Mouse (Mus musculus) CD4-positive, CD25-positive, alpha-beta regulatory T cell, adult 4 months (primary cell): ENCODE results near the gene Arrdc2. TPM values are rescaled to one million over a fixed set of nuclear protein-coding genes. Genes with fewer than 3 reads are reported as not detected.

Experiments used
- ATAC-seq: one replicate; pipeline ENCODE4 v1.8.0; 2017
- polyA plus RNA-seq, 2 experiments: library from polyadenylated mRNA; unstranded; fragments of 100-300 nt; shearing (Covaris generic); gene quantifications; one replicate each; pipeline ENCODE4 v1.2.1; 2017

The Arrdc2 gene
- polyA plus RNA-seq, result 1 to 10 TPM; 3.4 to 3.7 TPM

- peak; percentile 90 for ATAC-seq
Measured at GRCm38 (mm10) chr8:70839408-70840351, at the start of gene Arrdc2. TSS of gene Arrdc2 (minus strand) at chr8:70839720.

GRCm38 (mm10) chr8:70887669-70888068, 48.1 kb upstream of the Arrdc2 start:
- ATAC-seq, result no peak

GRCm38 (mm10) chr8:70885612-70886011, 46.1 kb upstream of the Arrdc2 start:
- ATAC-seq, result peak; percentile 39

GRCm38 (mm10) chr8:70884683-70885082, 45.2 kb upstream of the Arrdc2 start:
- no peak for ATAC-seq

GRCm38 (mm10) chr8:70884186-70884585, 44.7 kb upstream of the Arrdc2 start:
- no peak for ATAC-seq

- no peak for ATAC-seq
Measured at GRCm38 (mm10) chr8:70880546-70880945, 41.0 kb upstream of the Arrdc2 start.

GRCm38 (mm10) chr8:70880126-70880525, 40.6 kb upstream of the Arrdc2 start:
- no peak for ATAC-seq

- no peak for ATAC-seq
Measured at GRCm38 (mm10) chr8:70879500-70879899, 40.0 kb upstream of the Arrdc2 start.

GRCm38 (mm10) chr8:70878178-70878577, 38.7 kb upstream of the Arrdc2 start:
- no peak for ATAC-seq

- ATAC-seq, result no peak
Measured at GRCm38 (mm10) chr8:70876382-70876781, 36.9 kb upstream of the Arrdc2 start.

- no peak for ATAC-seq
Measured at GRCm38 (mm10) chr8:70874441-70874840, 34.9 kb upstream of the Arrdc2 start.

GRCm38 (mm10) chr8:70873364-70873985, 34.0 kb upstream of the Arrdc2 start, which contains the start of gene Ccdc124:
TSS of gene Ccdc124 (minus strand) at chr8:70873935.
- peak; percentile 81 for ATAC-seq

- ATAC-seq, result no peak
Measured at GRCm38 (mm10) chr8:70872643-70873363, 33.3 kb upstream of the Arrdc2 start.

- no peak for ATAC-seq
Measured at GRCm38 (mm10) chr8:70871195-70871807, 31.8 kb upstream of the Arrdc2 start.

- no peak for ATAC-seq
Measured at GRCm38 (mm10) chr8:70869601-70870041, 30.1 kb upstream of the Arrdc2 start.

- ATAC-seq, result no peak
Measured at GRCm38 (mm10) chr8:70869199-70869571, 29.7 kb upstream of the Arrdc2 start.

- no peak for ATAC-seq
Measured at GRCm38 (mm10) chr8:70868559-70869198, 29.2 kb upstream of the Arrdc2 start.

GRCm38 (mm10) chr8:70866566-70866965, 27.0 kb upstream of the Arrdc2 start:
- no peak for ATAC-seq

- ATAC-seq, result no peak
Measured at GRCm38 (mm10) chr8:70866001-70866520, 26.5 kb upstream of the Arrdc2 start.

- ATAC-seq, result peak; percentile 84
Measured at GRCm38 (mm10) chr8:70865350-70866000, 26.0 kb upstream of the Arrdc2 start.

- no peak for ATAC-seq
Measured at GRCm38 (mm10) chr8:70864712-70865221, 25.2 kb upstream of the Arrdc2 start.
